Mouse (Mus musculus) heart, adult 2 months (tissue): ENCODE measurements around the gene Btbd1. TPM values are rescaled to one million over a fixed set of nuclear protein-coding genes. Genes with fewer than 3 reads are reported as not detected.

Experiments
- DNase-seq, 2 experiments: peaks; one replicate each; pipeline ENCODE4 v3.0.0; 2021
- H3K27ac ChIP-seq: fragments of 200-600 bp; 2 replicates; pipeline ENCODE4 v1.8.1; 2022
- H3K27me3 ChIP-seq: fragments of 200-500 bp; 2 replicates; pipeline ENCODE4 v1.6.1; 2012; ENCODE audit warnings: mild to moderate bottlenecking, low read length, inconsistent platforms, mixed read lengths; ENCODE audit not compliant: control insufficient read depth, insufficient read depth
- H3K36me3 ChIP-seq: fragments of 200-500 bp; 2 replicates; pipeline ENCODE4 v1.6.1; 2012; ENCODE audit warnings: low read length, inconsistent platforms; ENCODE audit not compliant: control insufficient read depth, insufficient read depth
- H3K4me1 ChIP-seq: fragments of 200-500 bp; 2 replicates; pipeline ENCODE4 v1.6.1; 2011; ENCODE audit warnings: low read length; ENCODE audit not compliant: control insufficient read depth, insufficient read depth
- H3K4me3 ChIP-seq: fragments of 200-600 bp; 2 replicates; pipeline ENCODE4 v1.8.1; 2022
- H3K79me2 ChIP-seq: fragments of 200-500 bp; replicated peaks from 2 replicates; pipeline ENCODE4 v1.6.1; 2012; ENCODE audit warnings: mild to moderate bottlenecking, inconsistent platforms, low read length, moderate library complexity, mixed read lengths; ENCODE audit not compliant: control insufficient read depth, insufficient read depth
- H3K9ac ChIP-seq: fragments of 200-500 bp; 2 replicates; pipeline ENCODE4 v1.6.1; 2012; ENCODE audit warnings: low read depth, mild to moderate bottlenecking, control low read depth, inconsistent platforms, low read length, mixed read lengths
- CTCF ChIP-seq: fragments of 200-600 bp; IDR thresholded peaks from 2 replicates; pipeline ENCODE4 v1.8.1; 2022; ENCODE audit warnings: antibody characterized with exemption, mild to moderate bottlenecking, moderate library complexity
- EP300 ChIP-seq: fragments of 200-500 bp; IDR thresholded peaks from 2 replicates; pipeline ENCODE4 v1.6.1; 2011; ENCODE audit warnings: low read depth, low read length, control low read depth; ENCODE audit not compliant: insufficient read depth
- POLR2A ChIP-seq: fragments of 200-500 bp; IDR thresholded peaks from 2 replicates; pipeline ENCODE4 v1.6.1; 2011; ENCODE audit warnings: mild to moderate bottlenecking, low read depth, low read length, control low read depth; ENCODE audit not compliant: insufficient read depth
- WGBS: fragments of 180-500 bp; shearing (Covaris S2); methylation state at CpG from one replicate; pipeline ENCODE4 v1.1.7; 2018; 5-methylcytosine and 5-hydroxymethylcytosine counted together
- intact Hi-C: fragments of 180-260 bp; cut with DNase I; formaldehyde crosslinking; loops from one replicate; pipeline ENCODE4 v1.15.1; 2025
- polyA plus RNA-seq: library from polyadenylated mRNA; depleted of rRNA; stranded (reverse); fragments of >200 nt; gene quantifications from 2 replicates; pipeline ENCODE4 v1.2.3, GENCODE M21; 2012; rRNA removed
- total RNA-seq, 2 experiments: library from RNA; stranded (reverse); gene quantifications; 2 replicates each; pipeline ENCODE4 v1.2.3; 2021

Gene Btbd1
- total and polyA plus RNA-seq, 3 experiments = 50.6 to 146 (median 128) TPM

DNA sequence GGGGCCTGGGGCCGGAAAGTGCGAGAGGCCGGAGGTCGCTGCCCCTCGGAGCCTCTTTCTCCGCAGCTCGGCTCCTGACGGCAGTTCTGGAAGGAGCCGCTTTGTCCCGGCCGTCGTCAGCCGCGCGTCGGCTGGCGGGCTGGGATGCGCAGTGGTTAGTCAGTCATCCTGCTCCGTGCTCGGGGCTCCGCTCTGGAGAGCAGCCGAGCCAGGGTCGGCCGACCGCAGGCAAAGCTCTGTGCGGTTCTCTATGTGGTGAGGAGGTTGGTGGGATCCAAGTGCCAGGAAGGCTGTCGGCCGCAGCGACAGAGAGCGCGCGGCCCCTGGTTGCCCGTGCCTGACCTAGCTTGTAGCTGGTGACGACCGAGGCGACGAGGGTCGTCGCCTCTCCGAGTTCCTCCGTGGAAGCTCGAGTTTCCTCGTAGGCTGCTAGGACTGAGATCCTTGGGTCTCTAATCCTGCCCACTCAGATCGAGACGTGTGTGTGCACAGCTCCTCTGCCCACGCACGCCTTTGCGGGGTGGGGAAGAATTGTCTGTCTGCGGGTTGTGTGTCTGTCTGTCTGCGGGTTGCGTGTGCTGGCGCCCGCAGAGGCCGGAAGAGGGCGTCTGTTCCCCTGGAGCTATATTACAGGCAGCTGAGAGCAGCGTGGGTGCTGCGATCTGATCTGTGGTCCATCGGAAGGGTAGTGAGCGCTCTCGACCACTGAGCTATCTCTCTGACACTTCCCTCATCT is 66.0 kb downstream of the Btbd1 start:
- H3K79me2 ChIP-seq = peaks cover 7% of the 10 kb centered on the region
- intact Hi-C loops = no loop called here
- peak overlapping the region; percentile 80 for H3K4me3 ChIP-seq
- no peaks in the 10 kb centered on the region for H3K4me1 ChIP-seq
- H3K36me3 ChIP-seq = peaks cover 5% of the 10 kb centered on the region; the same call in 1 of the 2 replicates
- no peaks in the 10 kb centered on the region for H3K27me3 ChIP-seq
- DNase-seq = peak; percentile 19 to 48
- TF ChIP-seq POLR2A = no peak
- TF ChIP-seq CTCF = peak; percentile 55
- peak overlapping the region; percentile 87 for H3K27ac ChIP-seq
- 3% methylated on average over 60 of the region's 60 CpGs for WGBS
- H3K9ac ChIP-seq = peak overlapping the region; percentile 87

DNA sequence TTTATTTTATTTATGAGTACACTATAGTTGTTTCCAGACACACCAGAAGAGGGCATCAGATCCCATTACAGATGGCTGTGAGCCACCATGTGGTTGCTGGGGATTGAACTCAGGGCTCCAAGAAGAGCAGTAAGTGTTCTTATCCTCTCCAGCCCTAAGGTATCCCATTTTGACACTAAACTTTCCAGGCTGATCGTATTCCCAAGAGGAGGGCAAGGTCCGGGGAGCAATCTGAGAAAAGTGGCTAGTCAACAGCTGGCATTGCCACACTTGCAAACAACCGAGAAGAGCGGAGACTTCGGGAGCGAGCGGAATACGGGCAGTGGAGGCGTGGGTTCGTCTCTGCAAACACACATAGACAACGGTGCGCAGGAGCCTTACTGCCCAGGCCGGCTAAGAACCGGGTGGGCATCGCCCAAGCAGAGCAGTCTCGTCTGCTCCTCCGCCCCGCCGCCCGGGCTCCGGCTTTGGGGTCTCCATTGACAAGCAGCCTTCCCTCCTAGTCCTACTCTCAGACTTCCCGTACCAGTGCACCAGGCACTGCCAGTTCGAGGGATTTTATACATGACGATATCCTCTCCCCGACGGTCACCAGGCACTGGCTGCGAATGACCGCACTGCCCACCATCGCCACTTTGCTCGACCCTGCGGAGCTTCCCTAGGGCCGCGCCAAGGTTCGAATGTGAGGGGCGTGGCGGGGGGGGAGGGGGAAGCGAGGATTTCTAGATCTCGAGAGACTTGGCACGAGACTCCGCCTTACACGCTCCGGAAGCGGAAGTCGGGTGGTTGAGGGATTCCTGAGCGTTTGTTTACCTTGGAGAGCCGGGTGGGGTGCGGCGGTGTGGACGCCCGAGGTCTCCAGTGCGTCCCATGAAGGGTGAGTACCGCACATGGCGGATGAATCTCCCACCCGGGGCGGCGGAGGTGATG is 66.8 kb downstream of the Btbd1 start, which contains the start of gene Ramac:
Ramac (plus strand) TSS at position 746 of the 930 bp plus-strand sequence.
- peak within 1 kb of the TSS; percentile 87 for H3K27ac ChIP-seq
- peak within 1 kb of the TSS; percentile 87 for H3K9ac ChIP-seq
- H3K79me2 ChIP-seq = peaks cover 7% of the 10 kb centered on the region
- peak; percentile 87 to 90 for DNase-seq
- H3K4me1 ChIP-seq = no peaks in the 10 kb centered on the region
- TF ChIP-seq EP300 (peak; percentile 60; the same call in 1 of the 2 replicates), POLR2A (peak; percentile 77), CTCF (peak; percentile 11; the same call in 1 of the 2 replicates)
- intact Hi-C loops = no loop called here
- H3K27me3 ChIP-seq = no peaks in the 10 kb centered on the region
- under 1% methylated on average over 56 of the region's 56 CpGs for WGBS
- peak within 1 kb of the TSS; percentile 80 for H3K4me3 ChIP-seq
- peaks cover 5% of the 10 kb centered on the region; the same call in 1 of the 2 replicates for H3K36me3 ChIP-seq

DNA sequence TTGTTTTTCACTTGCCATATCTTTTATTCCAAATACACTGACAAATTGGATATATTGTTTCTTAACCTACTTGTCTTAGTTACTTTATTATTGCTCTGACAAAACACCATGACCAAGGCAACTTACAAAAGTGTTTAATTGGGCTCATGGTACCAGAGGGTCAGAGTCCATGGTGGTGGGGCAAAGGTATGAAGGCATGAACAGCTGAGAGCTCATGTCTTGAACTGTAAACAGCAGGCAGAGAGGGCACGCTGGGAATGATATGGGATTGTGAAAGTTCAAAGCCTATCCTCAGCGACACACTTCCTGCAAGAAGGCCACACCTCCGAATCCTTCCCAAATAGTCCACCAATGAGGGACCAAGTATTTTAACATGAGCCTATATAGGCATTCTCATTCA is 81.3 kb downstream of the Btbd1 start:
- no peak overlapping the region for H3K4me3 ChIP-seq
- H3K4me1 ChIP-seq = no peaks in the 10 kb centered on the region
- 79% methylated on average over 3 of the region's 3 CpGs for WGBS
- no peak for DNase-seq
- H3K27ac ChIP-seq = no peak overlapping the region
- intact Hi-C loops = loop anchor here (10.0 kb wide), 1 partner anchor 353 kb away; no protein-coding TSS in a partner anchor
- no peaks in the 10 kb centered on the region for H3K27me3 ChIP-seq
- H3K36me3 ChIP-seq = no peaks in the 10 kb centered on the region
- H3K9ac ChIP-seq = no peak overlapping the region
- TF ChIP-seq POLR2A (no peak), CTCF (no peak), EP300 (no peak)
- no peaks in the 10 kb centered on the region for H3K79me2 ChIP-seq

DNA sequence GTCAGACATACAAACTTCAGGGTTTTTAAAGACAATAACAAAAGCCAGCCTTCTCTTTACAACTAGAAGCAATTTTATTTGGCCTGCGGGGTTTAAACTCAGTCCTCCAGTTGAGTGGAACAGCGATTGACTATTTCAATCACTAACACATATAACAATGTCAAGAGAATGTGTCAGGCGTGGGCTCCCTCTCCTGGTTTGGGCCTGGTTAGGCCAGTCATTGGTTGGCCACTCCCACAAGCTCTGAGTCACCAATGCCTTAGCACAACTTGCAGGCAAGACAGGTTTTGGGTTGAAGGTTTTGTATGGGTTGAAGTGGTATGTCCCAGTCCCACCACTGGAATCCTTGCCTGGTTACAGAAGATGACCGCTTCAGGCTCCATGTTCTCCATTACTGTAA is 85.1 kb downstream of the Btbd1 start:
- Histone ChIP-seq H3K36me3 (no peaks in the 10 kb centered on the region), H3K9ac (no peak overlapping the region), H3K4me1 (no peaks in the 10 kb centered on the region), H3K27me3 (no peaks in the 10 kb centered on the region), H3K4me3 (no peak overlapping the region), H3K27ac (no peak overlapping the region), H3K79me2 (no peaks in the 10 kb centered on the region)
- intact Hi-C loops = loop anchor here (5.0 to 10.0 kb wide), 4 partner anchors 62 to 349 kb away; no protein-coding TSS in a partner anchor
- 0 out of 2 replicates have a peak, but pooled peaks have one; percentile 70 for TF ChIP-seq EP300
- peak; percentile 73 for TF ChIP-seq CTCF
- TF ChIP-seq POLR2A = no peak
- 51% methylated on average over 4 of the region's 4 CpGs for whole genome bisulfite sequencing
- peak; percentile 26 to 40 for DNase-seq

Other genes with a start within 250 kb of the Btbd1 start
- gene Homer2, start 121.9 kb downstream of the Btbd1 start, total RNA-seq = 10 to 100 TPM; 85.1 to 99.5 TPM
- gene Homer2, start 121.9 kb downstream of the Btbd1 start, polyA plus RNA-seq = 33.1 and 39.4 TPM in 2 replicates
- 10 to 100 TPM; 25.3 to 28.2 TPM for gene Ramac, start 66.5 kb downstream of the Btbd1 start, total RNA-seq
- 10.4 and 16.4 TPM in 2 replicates for gene Ramac, start 66.5 kb downstream of the Btbd1 start, polyA plus RNA-seq
- 10 to 100 TPM; 22.4 to 26.0 TPM for gene 3110040N11Rik, start 40.0 kb downstream of the Btbd1 start, total RNA-seq
- 25.4 and 27.9 TPM in 2 replicates for gene 3110040N11Rik, start 40.0 kb downstream of the Btbd1 start, polyA plus RNA-seq
- not detected for gene Gm10160, start 26.4 kb upstream of the Btbd1 start, total RNA-seq
- not detected in 2 replicates for gene Gm10160, start 26.4 kb upstream of the Btbd1 start, polyA plus RNA-seq
- 10 to 100 TPM in 1 of 2 experiments, 1 to 10 TPM in 1; 9.1 to 12.6 TPM for gene Tm6sf1, start 29.6 kb upstream of the Btbd1 start, total RNA-seq
- 21.4 and 28.5 TPM in 2 replicates for gene Tm6sf1, start 29.6 kb upstream of the Btbd1 start, polyA plus RNA-seq
- gene Hdgfl3, start 105.0 kb upstream of the Btbd1 start, total RNA-seq = 1 to 10 TPM; 7.8 to 8.0 TPM
- gene Hdgfl3, start 105.0 kb upstream of the Btbd1 start, polyA plus RNA-seq = 1.8 and 2.8 TPM in 2 replicates
- 1 to 10 TPM in 1 of 2 experiments, under 1 TPM in 1; 0.82 to 1.4 TPM for gene Bnc1, start 162.9 kb upstream of the Btbd1 start, total RNA-seq
- 0.57 and 0.91 TPM in 2 replicates for gene Bnc1, start 162.9 kb upstream of the Btbd1 start, polyA plus RNA-seq